Mouse (Mus musculus) heart, embryonic 12.5 days (tissue): ENCODE results near the gene Cdiptos. TPM values are rescaled to one million over a fixed set of nuclear protein-coding genes. Genes with fewer than 3 reads are reported as not detected.

Experiments
- ATAC-seq: fragments of 200-750 bp; cut with Nextera tagmentation; 2 replicates; pipeline ENCODE4 v1.8.0; 2017; ENCODE audit warnings: moderate TSS enrichment, moderate library complexity; ENCODE audit not compliant: insufficient number of reproducible peaks, low FRiP score
- H3K27ac ChIP-seq: fragments of 300-500 bp; sonication (generic); 2 replicates; pipeline ENCODE4 v1.5.1; 2016; ENCODE audit warnings: mild to moderate bottlenecking, moderate library complexity; ENCODE audit not compliant: poor library complexity, severe bottlenecking
- H3K27me3 ChIP-seq: fragments of 300-500 bp; sonication (generic); replicated peaks from 2 replicates; pipeline ENCODE4 v1.6.1; 2016; ENCODE audit warnings: mild to moderate bottlenecking, moderate library complexity
- H3K36me3 ChIP-seq: fragments of 300-500 bp; sonication (generic); 2 replicates; pipeline ENCODE4 v1.6.1; 2016; ENCODE audit warnings: mild to moderate bottlenecking, moderate library complexity
- H3K4me1 ChIP-seq: fragments of 300-500 bp; sonication (generic); replicated peaks from 2 replicates; pipeline ENCODE4 v1.6.1; 2016; ENCODE audit warnings: mild to moderate bottlenecking
- H3K4me2 ChIP-seq: fragments of 300-500 bp; sonication (generic); 2 replicates; pipeline ENCODE4 v1.6.1; 2016; ENCODE audit warnings: mild to moderate bottlenecking, moderate library complexity
- H3K4me3 ChIP-seq: fragments of 300-500 bp; sonication (generic); 2 replicates; pipeline ENCODE4 v1.5.1; 2016; ENCODE audit warnings: mild to moderate bottlenecking
- H3K9ac ChIP-seq: fragments of 300-500 bp; sonication (generic); 2 replicates; pipeline ENCODE4 v1.6.1; 2016; ENCODE audit warnings: mild to moderate bottlenecking, moderate library complexity
- H3K9me3 ChIP-seq: fragments of 300-500 bp; sonication (generic); replicated peaks from 2 replicates; pipeline ENCODE4 v1.6.1; 2016; ENCODE audit warnings: mild to moderate bottlenecking, moderate library complexity
- WGBS: fragments of 180-500 bp; shearing (Covaris S2); methylation state at CpG from one replicate; pipeline ENCODE4 v1.1.7; 2016; 5-methylcytosine and 5-hydroxymethylcytosine counted together
- polyA plus RNA-seq: library from polyadenylated mRNA; unstranded; fragments of >200 nt; fragmentation: Nextera tagmentation; extraction: Ambion mirVana; gene quantifications from 2 replicates; pipeline ENCODE4 v1.2.1, GENCODE M21; 2016

Gene Cdiptos
- polyA plus RNA-seq, 1 experiment from 2014 or later = 0.70 TPM

DNA sequence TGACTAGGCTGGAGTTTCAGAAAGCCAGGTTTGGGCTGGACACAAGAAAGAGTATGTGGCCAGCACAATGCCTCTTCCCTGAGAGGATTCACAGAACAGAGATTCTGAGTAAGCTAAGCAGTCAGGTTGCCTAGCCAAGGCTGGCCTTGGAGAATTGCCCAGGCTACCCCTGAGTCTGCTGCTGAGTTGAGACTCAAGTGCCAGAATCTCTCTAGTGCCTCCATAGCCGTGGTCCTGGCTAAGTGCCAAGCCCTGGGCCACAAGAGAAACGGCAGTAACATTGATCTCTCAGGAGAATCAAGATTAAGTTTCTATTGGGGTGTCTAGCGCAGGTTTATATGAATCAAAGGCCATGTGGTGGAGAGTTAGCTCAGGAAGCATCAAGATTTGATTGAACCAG, 10.3 kb downstream of the Cdiptos start:
- Histone ChIP-seq H3K4me2 (no peak overlapping the region), H3K4me3 (no peak overlapping the region), H3K27me3 (peaks cover 36% of the 10 kb centered on the region), H3K9ac (no peak overlapping the region), H3K4me1 (no peaks in the 10 kb centered on the region), H3K9me3 (no peaks in the 10 kb centered on the region), H3K36me3 (no peaks in the 10 kb centered on the region), H3K27ac (no peak overlapping the region)
- no peak for ATAC-seq
- WGBS = 52% methylated on average over 3 of the region's 3 CpGs

DNA sequence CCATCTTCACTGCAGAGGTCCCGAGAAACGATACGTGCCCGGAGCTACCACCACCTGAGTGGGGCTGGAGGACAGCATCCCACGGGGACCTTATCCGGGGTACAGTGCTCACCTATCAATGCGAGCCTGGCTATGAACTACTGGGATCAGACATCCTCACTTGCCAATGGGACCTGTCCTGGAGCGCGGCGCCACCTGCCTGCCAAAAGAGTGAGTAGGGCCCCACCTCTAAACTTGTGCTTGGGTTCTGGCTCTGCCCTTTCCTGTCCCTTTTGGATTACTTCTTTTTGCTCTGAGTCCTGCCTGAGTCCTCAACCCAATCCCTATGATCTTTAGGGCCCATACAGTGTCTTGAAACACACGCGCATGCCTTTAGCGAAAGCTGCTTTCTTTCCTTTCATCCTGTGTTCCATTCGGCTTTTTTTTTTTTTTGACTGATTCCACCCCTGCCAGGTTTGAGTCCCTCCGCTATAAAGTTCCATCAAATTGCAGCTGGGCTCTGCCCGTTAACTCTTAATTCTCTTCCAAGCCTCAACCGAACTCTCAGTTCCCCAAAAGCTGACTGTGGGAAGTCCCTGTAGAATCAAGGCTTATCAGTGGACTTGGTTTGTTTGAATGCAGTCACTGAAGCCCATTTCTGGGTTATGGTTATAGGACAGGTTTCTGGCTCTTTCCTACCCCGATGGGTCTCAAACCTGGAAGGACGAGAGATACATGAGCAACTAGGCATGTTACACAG, 12.2 kb downstream of the Cdiptos start:
- no peaks in the 10 kb centered on the region for H3K4me1 ChIP-seq
- no peaks in the 10 kb centered on the region for H3K36me3 ChIP-seq
- 0 out of 2 replicates have a peak overlapping the region, but pooled peaks have one; percentile 19 for H3K4me2 ChIP-seq
- H3K27me3 ChIP-seq = peaks cover 36% of the 10 kb centered on the region
- WGBS = 23% methylated on average over 19 of the region's 19 CpGs
- H3K9me3 ChIP-seq = no peaks in the 10 kb centered on the region
- no peak for ATAC-seq
- H3K9ac ChIP-seq = 0 out of 2 replicates have a peak overlapping the region, but pooled peaks have one; percentile 13
- H3K27ac ChIP-seq = no peak overlapping the region
- no peak overlapping the region for H3K4me3 ChIP-seq

DNA sequence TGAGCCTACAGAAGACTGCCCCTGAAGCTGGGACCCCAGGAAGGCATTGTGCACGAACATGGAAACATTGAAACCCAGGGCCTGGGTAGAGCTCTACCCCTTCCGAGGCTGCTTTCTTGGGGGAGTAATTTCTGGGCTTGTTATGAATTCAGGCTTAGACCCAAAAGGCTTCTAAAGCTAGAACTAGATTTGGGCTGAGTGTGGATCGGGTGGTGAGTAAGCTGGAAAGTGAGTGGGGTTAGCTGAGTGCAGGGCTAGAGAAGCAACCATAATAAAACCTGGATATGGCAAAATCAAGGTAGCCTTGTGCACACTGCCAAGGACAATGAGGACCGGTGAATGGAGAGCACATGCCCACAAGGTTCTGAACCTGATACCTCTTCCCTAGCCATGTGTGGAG, 13.9 kb downstream of the Cdiptos start:
- 82% methylated on average over 4 of the region's 4 CpGs for WGBS
- Histone ChIP-seq H3K9me3 (no peaks in the 10 kb centered on the region), H3K4me1 (no peaks in the 10 kb centered on the region), H3K4me2 (no peak overlapping the region), H3K4me3 (no peak overlapping the region), H3K27ac (no peak overlapping the region), H3K27me3 (peaks cover 41% of the 10 kb centered on the region), H3K36me3 (no peaks in the 10 kb centered on the region), H3K9ac (no peak overlapping the region)
- ATAC-seq = no peak

DNA sequence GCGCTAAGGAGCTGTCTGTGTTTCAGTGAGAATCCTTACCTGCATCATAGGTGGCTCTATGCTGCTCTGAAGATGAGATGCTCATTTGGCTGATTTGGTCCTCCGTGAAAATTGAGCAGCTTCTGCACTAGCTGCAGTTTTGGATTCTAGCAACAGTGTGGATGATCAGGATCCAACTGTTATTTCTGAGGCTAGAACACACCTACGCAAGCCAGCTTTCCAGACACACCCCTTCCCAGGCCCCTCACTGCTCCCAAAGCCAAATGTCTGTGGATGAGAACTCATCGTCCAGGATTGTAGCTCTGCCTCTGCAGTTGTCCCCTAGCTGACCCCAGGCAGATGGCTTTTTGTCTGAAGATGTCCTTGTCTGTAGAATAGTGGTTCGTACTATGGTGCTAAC, 14.8 kb downstream of the Cdiptos start:
- Histone ChIP-seq H3K27me3 (peaks cover 45% of the 10 kb centered on the region), H3K27ac (no peak overlapping the region), H3K4me1 (no peaks in the 10 kb centered on the region), H3K36me3 (no peaks in the 10 kb centered on the region), H3K9ac (no peak overlapping the region), H3K4me3 (no peak overlapping the region), H3K9me3 (no peaks in the 10 kb centered on the region), H3K4me2 (no peak overlapping the region)
- no peak for ATAC-seq
- 79% methylated on average over 5 of the region's 5 CpGs for WGBS

DNA sequence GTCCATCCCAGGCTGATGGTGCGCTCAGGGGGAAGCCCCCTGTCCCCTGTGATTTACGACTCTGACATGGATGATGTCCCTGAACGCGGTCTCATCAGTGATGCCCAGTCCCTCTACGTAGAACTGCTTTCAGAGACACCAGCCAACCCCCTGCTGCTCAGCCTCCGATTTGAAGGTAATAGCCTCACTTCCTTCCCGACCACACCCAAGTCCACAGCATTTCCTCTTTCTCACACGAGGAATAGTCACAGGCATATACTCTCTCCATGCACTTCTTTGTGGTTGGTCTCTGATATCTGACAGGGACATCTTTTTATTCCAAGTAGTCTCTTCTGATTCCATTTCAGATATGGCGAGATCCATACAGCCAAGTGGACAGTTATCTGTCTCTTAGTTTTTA, 16.1 kb downstream of the Cdiptos start:
- Histone ChIP-seq H3K27ac (no peak overlapping the region), H3K9me3 (no peaks in the 10 kb centered on the region), H3K4me2 (no peak overlapping the region), H3K4me3 (no peak overlapping the region), H3K36me3 (no peaks in the 10 kb centered on the region), H3K27me3 (peaks cover 49% of the 10 kb centered on the region), H3K9ac (no peak overlapping the region), H3K4me1 (no peaks in the 10 kb centered on the region)
- ATAC-seq = no peak
- WGBS = 60% methylated on average over 9 of the region's 9 CpGs

GRCm38 (mm10) chr7:126955125-126955524, 20.8 kb downstream of the Cdiptos start:
- Histone ChIP-seq H3K4me2 (no peak overlapping the region), H3K4me1 (peaks cover 5% of the 10 kb centered on the region), H3K36me3 (no peaks in the 10 kb centered on the region), H3K4me3 (no peak overlapping the region), H3K9me3 (no peaks in the 10 kb centered on the region), H3K27me3 (peaks cover 55% of the 10 kb centered on the region), H3K27ac (no peak overlapping the region), H3K9ac (no peak overlapping the region)
- WGBS = 53% methylated on average over 3 of the region's 3 CpGs
- no peak for ATAC-seq

- 0% methylated on average over 8 of the region's 8 CpGs for WGBS
- Histone ChIP-seq H3K4me3 (no peak overlapping the region), H3K4me1 (peaks cover 14% of the 10 kb centered on the region), H3K27ac (no peak overlapping the region), H3K27me3 (peaks cover 65% of the 10 kb centered on the region), H3K9me3 (no peaks in the 10 kb centered on the region), H3K9ac (no peak overlapping the region), H3K4me2 (no peak overlapping the region), H3K36me3 (no peaks in the 10 kb centered on the region)
- ATAC-seq = no peak
Measured at GRCm38 (mm10) chr7:126952646-126953045, 23.3 kb downstream of the Cdiptos start.

- Histone ChIP-seq H3K9ac (no peak overlapping the region), H3K9me3 (no peaks in the 10 kb centered on the region), H3K4me1 (peaks cover 14% of the 10 kb centered on the region), H3K4me3 (no peak overlapping the region), H3K27me3 (peaks cover 63% of the 10 kb centered on the region), H3K36me3 (no peaks in the 10 kb centered on the region), H3K4me2 (no peak overlapping the region), H3K27ac (no peak overlapping the region)
- ATAC-seq = no peak
- WGBS = 15% methylated on average over 4 of the region's 4 CpGs
Measured at GRCm38 (mm10) chr7:126951741-126952140, 24.2 kb downstream of the Cdiptos start.

- Histone ChIP-seq H3K36me3 (no peaks in the 10 kb centered on the region; the same call in 1 of the 2 replicates), H3K27me3 (peaks cover 62% of the 10 kb centered on the region), H3K4me1 (peaks cover 14% of the 10 kb centered on the region), H3K4me2 (peak overlapping the region; percentile 99; the same call in 1 of the 2 replicates), H3K9me3 (no peaks in the 10 kb centered on the region), H3K27ac (no peak overlapping the region), H3K4me3 (0 out of 2 replicates have a peak overlapping the region, but pooled peaks have one; percentile 9), H3K9ac (no peak overlapping the region)
- no peak for ATAC-seq
- 5% methylated on average over 26 of the region's 26 CpGs for WGBS
Measured at GRCm38 (mm10) chr7:126950647-126951615, 25.0 kb downstream of the Cdiptos start.

DNA sequence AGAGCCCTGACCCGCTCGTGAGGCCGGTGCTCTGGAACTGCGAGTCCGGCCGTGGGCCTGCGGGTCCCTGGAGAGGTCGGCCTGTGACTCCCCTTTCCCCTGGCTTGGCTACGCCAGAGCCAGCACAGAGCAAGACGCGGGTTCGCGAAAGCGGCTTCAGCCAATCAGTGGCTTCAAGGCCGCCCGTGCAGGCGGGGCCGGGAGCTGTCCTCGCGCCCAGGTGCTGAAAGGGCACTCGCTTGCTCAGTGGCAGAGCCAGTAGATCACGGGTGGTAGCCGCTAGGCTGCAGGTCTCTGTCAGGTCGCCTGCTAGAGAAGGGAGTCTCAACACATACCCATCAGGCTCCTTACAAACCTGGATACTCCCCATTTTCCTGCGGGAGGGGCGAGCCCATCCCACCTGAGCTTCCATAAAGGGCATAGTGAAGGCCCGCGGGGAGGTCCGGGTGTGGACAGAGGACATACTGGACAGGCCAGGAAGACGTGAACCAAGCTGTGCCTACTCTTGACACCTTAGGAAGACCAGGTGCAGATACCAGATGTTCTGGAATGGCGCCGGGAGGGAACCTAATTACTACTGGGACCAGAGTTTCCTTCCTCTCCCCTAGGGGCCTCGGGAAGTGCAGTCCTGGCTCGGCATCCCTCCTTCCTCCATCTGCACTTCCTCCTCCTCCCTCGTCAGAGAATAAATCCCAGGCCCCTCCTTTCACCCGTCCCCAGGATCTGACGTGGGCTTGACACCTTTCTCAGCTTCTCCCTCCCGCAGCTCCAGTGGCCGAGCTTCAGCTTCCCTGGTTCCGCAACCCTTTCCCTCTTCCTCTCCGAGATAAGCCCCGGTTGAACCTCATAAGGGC, 25.9 kb downstream of the Cdiptos start, which contains the start of gene Sez6l2:
Gene Sez6l2 (plus strand): TSS at position 771 of the 854 bp plus-strand sequence.
- WGBS = 1% methylated on average over 42 of the region's 42 CpGs
- peak; percentile 85 for ATAC-seq
- Histone ChIP-seq H3K4me2 (peak within 1 kb of the TSS; percentile 99), H3K4me3 (peak within 1 kb of the TSS; percentile 48), H3K27me3 (peaks cover 58% of the 10 kb centered on the region), H3K4me1 (peaks cover 14% of the 10 kb centered on the region), H3K27ac (no peak within 1 kb of the TSS), H3K9me3 (no peaks in the 10 kb centered on the region), H3K9ac (peak within 1 kb of the TSS; percentile 48), H3K36me3 (peaks cover 3% of the 10 kb centered on the region)
